Mouse (Mus musculus) MEL (cell line): ENCODE results near the gene Gnpnat1. TPM values are rescaled to one million over a fixed set of nuclear protein-coding genes. Genes with fewer than 3 reads are reported as not detected.

Experiments used
- DNase-seq: peaks from one replicate; pipeline ENCODE4 v3.0.0; 2011; ENCODE audit warnings: low read depth, low spot score
- H3K27ac ChIP-seq: 2 replicates; pipeline ENCODE4 v1.5.1; 2012; ENCODE audit warnings: low read depth, mild to moderate bottlenecking, control low read depth, low read length, moderate library complexity; ENCODE audit not compliant: control insufficient read depth
- H3K27me3 ChIP-seq, 2 experiments: fragments of 150-350 bp in 1 of 2; sonication (generic) in 1 of 2; 2 replicates each; pipeline ENCODE4 v1.6.1; 2012; ENCODE audit warnings: low read length in 2 of 2, mild to moderate bottlenecking in 2 of 2, improper control_type of control experiment in 1 of 2, moderate library complexity in 1 of 2; ENCODE audit not compliant: insufficient read depth in 2 of 2, control insufficient read depth in 1 of 2
- H3K36me3 ChIP-seq, 2 experiments: 2 replicates each; pipeline ENCODE4 v1.6.1; 2012 to 2014; ENCODE audit warnings: low read length in 2 of 2, improper control_type of control experiment in 1 of 2, inconsistent platforms in 1 of 2, mild to moderate bottlenecking in 1 of 2; ENCODE audit not compliant: insufficient read depth in 2 of 2, control insufficient read depth in 1 of 2
- H3K4me1 ChIP-seq, 2 experiments: fragments of 150-350 bp in 1 of 2; sonication (generic) in 1 of 2; 2 replicates each; pipeline ENCODE4 v1.6.1; 2012; ENCODE audit warnings: low read length in 2 of 2, improper control_type of control experiment in 1 of 2, mild to moderate bottlenecking in 1 of 2; ENCODE audit not compliant: insufficient read depth in 2 of 2, control insufficient read depth in 1 of 2
- H3K4me3 ChIP-seq, 2 experiments: fragments of 150-350 bp in 1 of 2; sonication (generic) in 1 of 2; 2 replicates each; pipeline ENCODE4 v1.5.1; 2012; ENCODE audit warnings: low read depth in 2 of 2, low read length in 2 of 2, mild to moderate bottlenecking in 2 of 2, moderate library complexity in 2 of 2, control low read depth in 1 of 2, improper control_type of control experiment in 1 of 2; ENCODE audit not compliant: control insufficient read depth in 1 of 2, insufficient read depth in 1 of 2
- H3K79me2 ChIP-seq: 2 replicates; pipeline ENCODE4 v1.6.1; 2012; ENCODE audit warnings: mild to moderate bottlenecking, low read length, moderate library complexity; ENCODE audit not compliant: control insufficient read depth, poor library complexity, insufficient read depth
- H3K9ac ChIP-seq: 2 replicates; pipeline ENCODE4 v1.6.1; 2012; ENCODE audit warnings: low read depth, mild to moderate bottlenecking, control low read depth, low read length, moderate library complexity; ENCODE audit not compliant: control insufficient read depth, poor library complexity, severe bottlenecking
- H3K9me3 ChIP-seq: fragments of 150-350 bp; sonication (generic); replicated peaks from 2 replicates; pipeline ENCODE4 v1.6.1; 2012; ENCODE audit warnings: mild to moderate bottlenecking, low read length, improper control_type of control experiment, moderate library complexity; ENCODE audit not compliant: insufficient read depth
- BHLHE40 ChIP-seq: IDR thresholded peaks from 2 replicates; pipeline ENCODE4 v1.6.1; 2012; ENCODE audit warnings: low read depth, mild to moderate bottlenecking, inconsistent platforms, low read length, improper control_type of control experiment, borderline replicate concordance
- CHD1 ChIP-seq: IDR thresholded peaks from 2 replicates; pipeline ENCODE4 v1.6.1; 2012; ENCODE audit warnings: low read depth, mild to moderate bottlenecking, inconsistent platforms, low read length, improper control_type of control experiment
- CHD2 ChIP-seq: IDR thresholded peaks from 2 replicates; pipeline ENCODE4 v1.6.1; 2011; ENCODE audit warnings: low read length, improper control_type of control experiment
- CTCF ChIP-seq, 3 experiments: IDR thresholded peaks in 2 of 3; conservative IDR thresholded peaks in 1 of 3; 2 replicates each; pipeline ENCODE4 v1.5.1; 2011 to 2012; ENCODE audit warnings: low read length in 3 of 3, low read depth in 2 of 3, mild to moderate bottlenecking in 2 of 3, improper control_type of control experiment in 1 of 3, inconsistent platforms in 1 of 3, mixed read lengths in 1 of 3, moderate library complexity in 1 of 3; ENCODE audit not compliant: control insufficient read depth in 1 of 3, insufficient read depth in 1 of 3, poor library complexity in 1 of 3, severe bottlenecking in 1 of 3
- E2F4 ChIP-seq: IDR thresholded peaks from 2 replicates; pipeline ENCODE4 v1.6.1; 2011; ENCODE audit warnings: low read depth, low read length, improper control_type of control experiment, borderline replicate concordance
- ELF1 ChIP-seq: IDR thresholded peaks from 2 replicates; pipeline ENCODE4 v1.6.1; 2014; ENCODE audit warnings: low read depth, mild to moderate bottlenecking, inconsistent platforms, low read length, improper control_type of control experiment, moderate library complexity
- EP300 ChIP-seq, 2 experiments: IDR thresholded peaks; 2 replicates each; pipeline ENCODE4 v1.6.1; 2011; ENCODE audit warnings: improper control_type of control experiment in 2 of 2, low read length in 2 of 2, low read depth in 1 of 2, mild to moderate bottlenecking in 1 of 2
- ETS1 ChIP-seq: IDR thresholded peaks from 2 replicates; pipeline ENCODE4 v1.6.1; 2012; ENCODE audit warnings: low read depth, mild to moderate bottlenecking, inconsistent platforms, low read length, improper control_type of control experiment, moderate library complexity
- GABPA ChIP-seq: IDR thresholded peaks from 2 replicates; pipeline ENCODE4 v1.6.1; 2012; ENCODE audit warnings: low read depth, mild to moderate bottlenecking, inconsistent platforms, low read length, improper control_type of control experiment, moderate library complexity
- GATA1 ChIP-seq: IDR thresholded peaks from 2 replicates; pipeline ENCODE4 v1.6.1; 2011; ENCODE audit warnings: low read depth, low read length, improper control_type of control experiment
- HCFC1 ChIP-seq: IDR thresholded peaks from 2 replicates; pipeline ENCODE4 v1.6.1; 2012; ENCODE audit warnings: low read depth, mild to moderate bottlenecking, inconsistent platforms, low read length, improper control_type of control experiment, moderate library complexity
- JUND ChIP-seq: IDR thresholded peaks from 2 replicates; pipeline ENCODE4 v1.6.1; 2011; ENCODE audit warnings: low read depth, mild to moderate bottlenecking, improper control_type of control experiment, low read length
- KAT2A ChIP-seq: conservative IDR thresholded peaks from 2 replicates; pipeline ENCODE4 v1.6.1; 2012; ENCODE audit warnings: low read depth, low read length, improper control_type of control experiment, inconsistent platforms
- MAFK ChIP-seq: IDR thresholded peaks from 2 replicates; pipeline ENCODE4 v1.6.1; 2011; ENCODE audit warnings: low read depth, mild to moderate bottlenecking, low read length, improper control_type of control experiment, borderline replicate concordance
- MAZ ChIP-seq: IDR thresholded peaks from 2 replicates; pipeline ENCODE4 v1.6.1; 2012; ENCODE audit warnings: low read depth, mild to moderate bottlenecking, inconsistent platforms, low read length, improper control_type of control experiment
- MEF2A ChIP-seq: IDR thresholded peaks from 2 replicates; pipeline ENCODE4 v1.6.1; 2014; ENCODE audit warnings: low read depth, mild to moderate bottlenecking, inconsistent platforms, low read length, improper control_type of control experiment; ENCODE audit not compliant: poor library complexity, insufficient replicate concordance, severe bottlenecking; ENCODE audit errors: extremely low read depth
- MXI1 ChIP-seq: IDR thresholded peaks from 2 replicates; pipeline ENCODE4 v1.6.1; 2011; ENCODE audit warnings: mild to moderate bottlenecking, low read depth, low read length, improper control_type of control experiment
- MYC ChIP-seq: IDR thresholded peaks from 2 replicates; pipeline ENCODE4 v1.6.1; 2011; ENCODE audit warnings: low read depth, mild to moderate bottlenecking, low read length, improper control_type of control experiment, moderate library complexity
- NELFE ChIP-seq: IDR thresholded peaks from 2 replicates; pipeline ENCODE4 v1.6.1; 2011; ENCODE audit warnings: low read depth, low read length, improper control_type of control experiment
- NRF1 ChIP-seq: IDR thresholded peaks from 2 replicates; pipeline ENCODE4 v1.6.1; 2014; ENCODE audit warnings: low read depth, mild to moderate bottlenecking, inconsistent platforms, low read length, improper control_type of control experiment, moderate library complexity; ENCODE audit not compliant: poor library complexity, insufficient read depth, severe bottlenecking
- POLR2A ChIP-seq, 2 experiments: IDR thresholded peaks; 2 replicates each; pipeline ENCODE4 v1.6.1; 2011 to 2012; ENCODE audit warnings: low read length in 2 of 2, mild to moderate bottlenecking in 2 of 2, control low read depth in 1 of 2, improper control_type of control experiment in 1 of 2, low read depth in 1 of 2, moderate library complexity in 1 of 2; ENCODE audit not compliant: control insufficient read depth in 1 of 2, insufficient read depth in 1 of 2, poor library complexity in 1 of 2
- POLR2AphosphoS2 ChIP-seq: IDR thresholded peaks from 2 replicates; pipeline ENCODE4 v1.6.1; 2011; ENCODE audit warnings: low read length, improper control_type of control experiment
- RAD21 ChIP-seq: IDR thresholded peaks from 2 replicates; pipeline ENCODE4 v1.6.1; 2011; ENCODE audit warnings: mild to moderate bottlenecking, low read depth, low read length, improper control_type of control experiment
- RCOR1 ChIP-seq: IDR thresholded peaks from 2 replicates; pipeline ENCODE4 v1.6.1; 2012; ENCODE audit warnings: low read depth, mild to moderate bottlenecking, inconsistent platforms, low read length, improper control_type of control experiment
- SIN3A ChIP-seq: IDR thresholded peaks from 2 replicates; pipeline ENCODE4 v1.6.1; 2012; ENCODE audit warnings: low read length, improper control_type of control experiment, inconsistent platforms
- SMC3 ChIP-seq: IDR thresholded peaks from 2 replicates; pipeline ENCODE4 v1.6.1; 2011; ENCODE audit warnings: low read depth, low read length, improper control_type of control experiment
- TAL1 ChIP-seq: IDR thresholded peaks from 2 replicates; pipeline ENCODE4 v1.6.1; 2012; ENCODE audit warnings: mild to moderate bottlenecking, inconsistent platforms, low read length, moderate library complexity, mixed read lengths
- TBP ChIP-seq: IDR thresholded peaks from 2 replicates; pipeline ENCODE4 v1.8.0; 2011; ENCODE audit warnings: low read depth, low read length, improper control_type of control experiment
- TCF12 ChIP-seq: IDR thresholded peaks from 2 replicates; pipeline ENCODE4 v1.6.1; 2014; ENCODE audit warnings: low read depth, mild to moderate bottlenecking, inconsistent platforms, low read length, improper control_type of control experiment, moderate library complexity
- UBTF ChIP-seq: IDR thresholded peaks from 2 replicates; pipeline ENCODE4 v1.6.1; 2012; ENCODE audit warnings: low read depth, mild to moderate bottlenecking, inconsistent platforms, low read length, improper control_type of control experiment, moderate library complexity, borderline replicate concordance; ENCODE audit not compliant: insufficient read depth
- USF1 ChIP-seq: IDR thresholded peaks from 2 replicates; pipeline ENCODE4 v1.6.1; 2014; ENCODE audit warnings: low read depth, mild to moderate bottlenecking, inconsistent platforms, low read length, improper control_type of control experiment, moderate library complexity
- USF2 ChIP-seq, 2 experiments: IDR thresholded peaks; 2 replicates each; pipeline ENCODE4 v1.6.1; 2011 to 2012; ENCODE audit warnings: improper control_type of control experiment in 2 of 2, low read length in 2 of 2, borderline replicate concordance in 1 of 2, inconsistent platforms in 1 of 2, low read depth in 1 of 2, mild to moderate bottlenecking in 1 of 2; ENCODE audit not compliant: insufficient read depth in 1 of 2
- ZC3H11A ChIP-seq: IDR thresholded peaks from 2 replicates; pipeline ENCODE4 v1.6.1; 2012; ENCODE audit warnings: low read depth, mild to moderate bottlenecking, inconsistent platforms, low read length, improper control_type of control experiment
- ZKSCAN1 ChIP-seq: IDR thresholded peaks from 2 replicates; pipeline ENCODE4 v1.6.1; 2012; ENCODE audit warnings: low read depth, mild to moderate bottlenecking, inconsistent platforms, low read length, improper control_type of control experiment, moderate library complexity
- ZMIZ1 ChIP-seq: IDR thresholded peaks from 2 replicates; pipeline ENCODE4 v1.6.1; 2012; ENCODE audit warnings: low read depth, mild to moderate bottlenecking, inconsistent platforms, low read length, improper control_type of control experiment, moderate library complexity
- ZNF384 ChIP-seq: IDR thresholded peaks from 2 replicates; pipeline ENCODE4 v1.6.1; 2012; ENCODE audit warnings: low read depth, mild to moderate bottlenecking, inconsistent platforms, low read length, improper control_type of control experiment
- polyA plus RNA-seq, 2 experiments: library from polyadenylated mRNA; stranded (reverse) in 1 of 2; unstranded in 1 of 2; fragments of >175 nt in 1 of 2; fragments of >200 nt in 1 of 2; gene quantifications; 2 replicates each; pipeline versions ENCODE4 v1.2.1 to v1.2.4; 2012; ENCODE audit warnings: low replicate concordance in 2 of 2, low read depth in 1 of 2; ENCODE audit not compliant: insufficient read length in 2 of 2, insufficient read depth in 1 of 2, missing spikeins in 1 of 2
- total RNA-seq: library from RNA; depleted of rRNA; stranded (reverse); fragments of 300-350 nt; gene quantifications from 2 replicates; pipeline ENCODE4 v1.2.3, GENCODE M21; 2012

The Gnpnat1 gene
- total and polyA plus RNA-seq, 3 experiments, result 24.8 to 26.8 TPM; not detected in 1

DNA sequence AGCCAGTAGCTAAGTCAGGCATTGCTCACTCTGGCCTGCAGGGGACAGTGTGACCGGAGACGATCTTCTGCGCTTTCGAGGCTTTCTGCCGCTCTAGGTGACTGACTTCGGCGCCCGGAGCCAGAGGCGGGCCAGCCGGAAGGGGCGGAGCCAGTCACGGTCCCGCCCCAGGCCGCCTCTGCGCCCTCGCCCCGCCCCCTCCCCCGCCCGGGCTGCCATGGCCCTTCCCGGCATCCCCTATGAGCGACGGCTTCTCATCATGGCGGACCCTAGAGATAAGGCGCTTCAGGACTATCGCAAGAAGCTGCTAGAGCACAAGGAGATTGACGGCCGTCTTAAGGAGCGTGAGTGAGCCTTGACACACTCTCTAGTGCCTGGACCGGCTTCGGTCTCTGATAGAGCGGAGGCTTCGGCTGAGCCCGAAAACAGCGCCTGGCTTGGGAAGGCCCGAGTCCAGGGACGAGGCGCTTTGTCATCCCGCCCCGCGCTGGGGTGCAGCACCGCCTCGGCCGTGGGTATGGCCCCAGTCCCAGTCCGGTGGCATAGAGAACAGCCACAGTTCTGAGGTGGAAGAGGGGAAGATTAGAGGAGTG lies 75.0 kb downstream of the Gnpnat1 start, which contains the start of gene Psmc6:
Gene Psmc6, plus strand, starts transcription at position 200 of the 593 bp plus-strand sequence.
- Histone ChIP-seq H3K27ac (peak within 1 kb of the TSS; percentile 95), H3K79me2 (peaks cover 22% of the 10 kb centered on the region), H3K27me3 (no peaks in the 10 kb centered on the region), H3K9ac (peak within 1 kb of the TSS; percentile 97), H3K36me3 (peaks cover 17 to 41% of the 10 kb centered on the region in 2 experiments), H3K4me3 (peak within 1 kb of the TSS; percentile 86 to 99), H3K4me1 (peaks cover 17 to 21% of the 10 kb centered on the region in 2 experiments), H3K9me3 (no peaks in the 10 kb centered on the region)
- no peak for TF ChIP-seq MEF2A
- peak; percentile 83 for TF ChIP-seq MAZ
- no peak for TF ChIP-seq SMC3
- no peak; the same call in 1 of the 2 replicates for TF ChIP-seq GABPA
- TF ChIP-seq NRF1, result no peak
- no peak for TF ChIP-seq USF2 (IDR thresholded peaks at IDR 0.05; ENCODE audit: borderline replicate concordance in 1 of 2, insufficient read depth in 1 of 2, low read depth in 1 of 2, low read length in 2 of 2)
- TF ChIP-seq EP300 (IDR thresholded peaks at IDR 0.05; ENCODE audit: low read depth in 1 of 2, low read length in 2 of 2), result no peak
- TF ChIP-seq MAFK, result no peak
- peak; percentile 86 to 92 (median 86) for TF ChIP-seq CTCF (IDR thresholded peaks at IDR 0.05 in 2 of 3, conservative IDR thresholded peaks at IDR 0.05 in 1 of 3; ENCODE audit: control insufficient read depth in 1 of 3, insufficient read depth in 1 of 3, low read depth in 2 of 3, low read length in 3 of 3, poor library complexity in 1 of 3, severe bottlenecking in 1 of 3)
- no peak for TF ChIP-seq BHLHE40
- no peak for TF ChIP-seq RCOR1
- TF ChIP-seq ZNF384, result no peak
- TF ChIP-seq JUND, result no peak
- TF ChIP-seq HCFC1, result peak; percentile 84
- TF ChIP-seq ZKSCAN1, result no peak
- TF ChIP-seq POLR2AphosphoS2, result peak; percentile 65; the same call in 1 of the 2 replicates
- peak; percentile 57; the same call in 1 of the 2 replicates for TF ChIP-seq ZMIZ1
- TF ChIP-seq ETS1, result peak; percentile 9; the same call in 1 of the 2 replicates
- peak; percentile 84 for TF ChIP-seq MXI1
- no peak for TF ChIP-seq RAD21
- peak; percentile 37; the same call in 1 of the 2 replicates for TF ChIP-seq ELF1
- no peak for TF ChIP-seq KAT2A
- TF ChIP-seq ZC3H11A, result no peak
- TF ChIP-seq TBP, result peak; percentile 77
- no peak for TF ChIP-seq MYC
- TF ChIP-seq TCF12, result peak; percentile 56; the same call in 1 of the 2 replicates
- no peak for TF ChIP-seq UBTF
- TF ChIP-seq POLR2A (IDR thresholded peaks at IDR 0.05; ENCODE audit: control insufficient read depth in 1 of 2, insufficient read depth in 1 of 2, low read depth in 1 of 2, low read length in 2 of 2, poor library complexity in 1 of 2), result peak; percentile 77 to 90
- peak; percentile 85 for TF ChIP-seq NELFE
- TF ChIP-seq TAL1, result no peak
- TF ChIP-seq SIN3A, result peak; percentile 69
- 0 out of 2 replicates have a peak, but pooled peaks have one; percentile 36 for TF ChIP-seq USF1
- peak; percentile 52; the same call in 1 of the 2 replicates for TF ChIP-seq GATA1
- no peak for TF ChIP-seq CHD1
- TF ChIP-seq CHD2, result no peak
- no peak for TF ChIP-seq E2F4
- DNase-seq, result peak; percentile 96
